Mouse (Mus musculus) limb, embryonic 15.5 days (tissue): Measurements from ENCODE around the gene Cdhr1. TPM values are rescaled to one million over a fixed set of nuclear protein-coding genes. Genes with fewer than 3 reads are reported as not detected.

Experiments used
- ATAC-seq: fragments of 200-750 bp; cut with Nextera tagmentation; 2 replicates; pipeline ENCODE4 v1.8.0; 2017; ENCODE audit warnings: low read depth, moderate TSS enrichment; ENCODE audit not compliant: insufficient number of reproducible peaks, low FRiP score, low TSS enrichment
- H3K27ac ChIP-seq: fragments of 300-500 bp; sonication (generic); 2 replicates; pipeline ENCODE4 v1.5.1; 2015; ENCODE audit warnings: moderate library complexity, mild to moderate bottlenecking, inconsistent platforms
- H3K27me3 ChIP-seq: fragments of 300-500 bp; sonication (generic); 2 replicates; pipeline ENCODE4 v1.6.1; 2015; ENCODE audit warnings: inconsistent platforms
- H3K36me3 ChIP-seq: fragments of 300-500 bp; sonication (generic); 2 replicates; pipeline ENCODE4 v1.6.1; 2015; ENCODE audit warnings: inconsistent platforms
- H3K4me1 ChIP-seq: fragments of 300-500 bp; sonication (generic); 2 replicates; pipeline ENCODE4 v1.6.1; 2015; ENCODE audit warnings: inconsistent platforms
- H3K4me2 ChIP-seq: fragments of 300-500 bp; sonication (generic); 2 replicates; pipeline ENCODE4 v1.6.1; 2015; ENCODE audit warnings: mild to moderate bottlenecking, inconsistent platforms
- H3K4me3 ChIP-seq: fragments of 300-500 bp; sonication (generic); 2 replicates; pipeline ENCODE4 v1.5.1; 2015; ENCODE audit warnings: mild to moderate bottlenecking, inconsistent platforms
- H3K9ac ChIP-seq: fragments of 300-500 bp; sonication (generic); 2 replicates; pipeline ENCODE4 v1.6.1; 2015; ENCODE audit warnings: inconsistent platforms
- H3K9me3 ChIP-seq: fragments of 300-500 bp; sonication (generic); 2 replicates; pipeline ENCODE4 v1.6.1; 2016; ENCODE audit warnings: inconsistent platforms
- WGBS: fragments of 180-500 bp; shearing (Covaris S2); methylation state at CpG from one replicate; pipeline ENCODE4 v1.1.7; 2015; 5-methylcytosine and 5-hydroxymethylcytosine counted together
- polyA plus RNA-seq: library from polyadenylated mRNA; unstranded; fragments of >200 nt; fragmentation: Nextera tagmentation; extraction: Ambion mirVana; gene quantifications from 2 replicates; pipeline ENCODE4 v1.2.1, GENCODE M21; 2015

Gene Cdhr1
- polyA plus RNA-seq, 1 experiment from 2014 or later: 0.18 TPM

GRCm38 (mm10) chr14:37067629-37068028 is 30.5 kb downstream of the Cdhr1 start, which contains the start of gene Lrit2:
TSS of gene Lrit2 (plus strand) at chr14:37067929.
- no peaks in the 10 kb centered on the region for H3K9me3 ChIP-seq
- H3K36me3 ChIP-seq: no peaks in the 10 kb centered on the region
- H3K27ac ChIP-seq: no peak within 1 kb of the TSS
- no peak within 1 kb of the TSS for H3K4me2 ChIP-seq
- H3K9ac ChIP-seq: no peak within 1 kb of the TSS
- ATAC-seq: no peak
- WGBS: 77% methylated on average over 5 of the region's 5 CpGs
- H3K27me3 ChIP-seq: no peaks in the 10 kb centered on the region
- H3K4me1 ChIP-seq: no peaks in the 10 kb centered on the region
- no peak within 1 kb of the TSS for H3K4me3 ChIP-seq

DNA sequence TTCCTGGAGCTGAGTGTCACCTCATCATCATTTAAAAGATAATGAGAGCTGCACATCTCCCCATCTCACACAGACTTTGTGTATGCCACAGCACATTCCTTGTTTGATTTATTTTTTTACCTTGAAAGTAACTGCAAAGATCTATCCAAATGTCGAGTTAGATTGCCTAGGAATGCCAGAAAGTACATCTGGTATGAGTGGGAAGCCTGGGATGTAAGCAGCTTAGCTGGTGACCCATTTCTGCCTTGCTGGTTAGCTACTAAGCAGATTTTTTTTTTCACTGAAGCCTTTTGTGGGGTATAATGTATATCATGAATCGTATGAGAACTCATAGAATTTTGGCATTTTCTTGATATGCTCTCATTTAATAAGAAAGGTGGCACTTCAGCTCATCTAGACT is 31.5 kb downstream of the Cdhr1 start:
- WGBS: 58% methylated on average over 2 of the region's 2 CpGs
- no peak for ATAC-seq
- H3K36me3 ChIP-seq: no peaks in the 10 kb centered on the region
- H3K4me3 ChIP-seq: no peak overlapping the region
- H3K4me2 ChIP-seq: no peak overlapping the region
- H3K27me3 ChIP-seq: no peaks in the 10 kb centered on the region
- H3K9ac ChIP-seq: no peak overlapping the region
- H3K27ac ChIP-seq: no peak overlapping the region
- H3K9me3 ChIP-seq: no peaks in the 10 kb centered on the region
- H3K4me1 ChIP-seq: no peaks in the 10 kb centered on the region

GRCm38 (mm10) chr14:37064849-37065248 is 33.3 kb downstream of the Cdhr1 start:
- no peak for ATAC-seq
- WGBS: 64% methylated on average over 2 of the region's 2 CpGs
- H3K36me3 ChIP-seq: no peaks in the 10 kb centered on the region
- no peak overlapping the region for H3K27ac ChIP-seq
- H3K4me2 ChIP-seq: no peak overlapping the region
- no peak overlapping the region for H3K4me3 ChIP-seq
- no peaks in the 10 kb centered on the region for H3K4me1 ChIP-seq
- no peak overlapping the region for H3K9ac ChIP-seq
- no peaks in the 10 kb centered on the region for H3K27me3 ChIP-seq
- H3K9me3 ChIP-seq: no peaks in the 10 kb centered on the region

- H3K4me1 ChIP-seq: no peaks in the 10 kb centered on the region
- no peaks in the 10 kb centered on the region for H3K9me3 ChIP-seq
- no peak for ATAC-seq
- no peaks in the 10 kb centered on the region for H3K36me3 ChIP-seq
- WGBS: 76% methylated on average over 1 of the region's 1 CpGs
- H3K27ac ChIP-seq: no peak within 1 kb of the TSS
- no peak within 1 kb of the TSS for H3K9ac ChIP-seq
- H3K4me3 ChIP-seq: no peak within 1 kb of the TSS
- H3K4me2 ChIP-seq: no peak within 1 kb of the TSS
- no peaks in the 10 kb centered on the region for H3K27me3 ChIP-seq
These were observed 49.2 kb downstream of the Cdhr1 start, which contains the start of gene Rgr for GRCm38 (mm10) chr14:37048914-37049410. TSS of gene Rgr (minus strand) at chr14:37048964.

DNA sequence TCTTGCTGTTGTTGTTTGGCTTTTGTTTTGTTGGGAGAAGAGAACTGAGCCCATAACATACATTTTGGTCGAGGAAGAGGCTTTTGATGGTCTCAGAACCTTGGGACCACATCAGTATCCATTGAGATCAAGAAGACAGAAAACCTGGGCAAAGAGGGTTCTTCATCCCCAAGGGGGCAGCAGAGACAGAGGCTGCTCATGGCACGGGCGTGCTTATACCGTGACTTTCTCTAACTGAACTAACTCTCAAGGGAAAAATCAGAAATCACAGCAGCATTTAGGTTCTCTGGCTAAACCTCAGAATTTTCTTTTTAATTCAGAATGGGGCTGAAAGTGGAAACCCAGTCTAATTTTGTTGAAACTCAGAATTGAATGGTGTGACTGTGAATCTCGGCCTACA is 63.7 kb downstream of the Cdhr1 start:
- Histone ChIP-seq H3K9me3 (no peaks in the 10 kb centered on the region), H3K9ac (no peak overlapping the region), H3K4me1 (no peaks in the 10 kb centered on the region), H3K4me3 (no peak overlapping the region), H3K27ac (no peak overlapping the region), H3K27me3 (no peaks in the 10 kb centered on the region), H3K4me2 (no peak overlapping the region), H3K36me3 (no peaks in the 10 kb centered on the region)
- no peak for ATAC-seq
- WGBS: 46% methylated on average over 5 of the region's 5 CpGs

GRCm38 (mm10) chr14:37033241-37033640 is 64.9 kb downstream of the Cdhr1 start:
- no peak overlapping the region for H3K27ac ChIP-seq
- no peak for ATAC-seq
- no peaks in the 10 kb centered on the region for H3K9me3 ChIP-seq

DNA sequence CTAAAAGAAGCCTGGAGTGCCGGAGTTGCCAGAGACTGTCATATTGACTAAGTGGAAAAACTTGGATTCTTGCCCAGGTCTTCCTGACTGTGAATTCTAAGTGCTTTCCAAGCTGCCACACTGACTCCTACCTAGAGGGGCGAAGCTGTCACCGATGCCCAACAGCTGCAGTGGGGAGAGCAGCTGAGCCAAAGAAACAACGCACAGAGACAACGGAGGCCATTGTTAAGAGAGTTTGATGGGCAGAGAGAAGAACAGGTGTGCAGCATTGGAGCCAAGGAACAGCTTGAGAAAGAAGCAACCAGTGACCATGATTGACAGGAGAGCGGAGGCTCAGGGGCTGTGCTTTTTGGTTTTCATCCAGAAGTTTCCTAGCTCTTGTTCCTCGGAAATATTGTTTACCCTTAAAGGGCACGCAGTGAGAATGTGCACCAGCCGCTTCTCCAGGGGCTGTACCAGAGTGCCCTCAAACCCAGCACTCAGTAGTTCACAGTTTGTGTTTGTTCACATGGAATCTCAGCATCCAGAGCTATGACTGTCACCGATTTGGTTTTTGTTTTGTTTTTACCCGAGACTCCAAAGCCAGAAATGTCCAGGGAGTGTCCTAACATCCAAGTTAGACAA is 65.6 kb downstream of the Cdhr1 start:
- no peak overlapping the region for H3K9ac ChIP-seq
- no peak for ATAC-seq
- H3K4me1 ChIP-seq: no peaks in the 10 kb centered on the region
- H3K36me3 ChIP-seq: no peaks in the 10 kb centered on the region
- no peak overlapping the region for H3K4me2 ChIP-seq
- H3K9me3 ChIP-seq: no peaks in the 10 kb centered on the region
- WGBS: 71% methylated on average over 11 of the region's 11 CpGs
- no peaks in the 10 kb centered on the region for H3K27me3 ChIP-seq
- H3K4me3 ChIP-seq: no peak overlapping the region
- H3K27ac ChIP-seq: no peak overlapping the region

More at GRCm38 (mm10) chr14:37033241-37033640, 64.9 kb downstream of the Cdhr1 start:
- WGBS: 20% methylated on average over 7 of the region's 7 CpGs
- Histone ChIP-seq H3K4me2 (no peak overlapping the region), H3K27me3 (no peaks in the 10 kb centered on the region), H3K9ac (no peak overlapping the region), H3K4me1 (no peaks in the 10 kb centered on the region), H3K36me3 (no peaks in the 10 kb centered on the region), H3K4me3 (no peak overlapping the region)

DNA sequence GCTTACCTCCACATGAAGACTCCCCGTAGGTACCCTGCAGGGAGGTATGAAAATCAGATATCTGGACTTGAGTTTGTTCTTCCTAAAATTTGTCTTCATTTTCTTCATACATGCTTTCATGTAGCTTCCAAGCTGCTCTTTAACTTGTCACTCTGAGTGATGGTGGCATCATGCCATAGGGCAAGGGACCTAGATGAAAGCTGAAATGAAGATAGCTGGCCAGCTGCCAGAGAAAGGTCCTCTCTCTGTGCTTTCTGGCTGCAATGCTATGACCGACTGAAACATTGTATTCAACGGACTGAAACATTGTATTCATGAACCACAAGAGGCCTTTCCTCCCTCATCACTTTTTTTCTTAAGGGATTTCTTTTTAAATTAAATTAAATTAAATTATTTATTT is 69.6 kb downstream of the Cdhr1 start:
- Histone ChIP-seq H3K4me2 (no peak overlapping the region), H3K27me3 (no peaks in the 10 kb centered on the region), H3K4me1 (no peaks in the 10 kb centered on the region), H3K36me3 (no peaks in the 10 kb centered on the region), H3K9me3 (no peaks in the 10 kb centered on the region), H3K9ac (no peak overlapping the region), H3K27ac (no peak overlapping the region), H3K4me3 (no peak overlapping the region)
- no peak for ATAC-seq
- 87% methylated on average over 3 of the region's 3 CpGs for WGBS

- H3K9me3 ChIP-seq: no peaks in the 10 kb centered on the region
- no peak overlapping the region for H3K27ac ChIP-seq
- no peak overlapping the region for H3K4me2 ChIP-seq
- H3K4me1 ChIP-seq: no peaks in the 10 kb centered on the region
- no peaks in the 10 kb centered on the region for H3K36me3 ChIP-seq
- H3K27me3 ChIP-seq: no peaks in the 10 kb centered on the region
- 89% methylated on average over 3 of the region's 3 CpGs for WGBS
- ATAC-seq: no peak
- no peak overlapping the region for H3K9ac ChIP-seq
- H3K4me3 ChIP-seq: no peak overlapping the region
These were observed 70.2 kb downstream of the Cdhr1 start for GRCm38 (mm10) chr14:37027951-37028350.

Other genes with a start within 250 kb of the Cdhr1 start
- 40.1 and 43.8 TPM in 2 replicates for gene Ccser2, start 129.6 kb downstream of the Cdhr1 start, polyA plus RNA-seq
- gene Rgr, start 49.4 kb downstream of the Cdhr1 start, polyA plus RNA-seq: 0.21 and 0.23 TPM in 2 replicates
- not detected in 2 replicates for gene Lrit1, start 43.5 kb downstream of the Cdhr1 start, polyA plus RNA-seq
- not detected in 2 replicates for gene Lrit2, start 30.4 kb downstream of the Cdhr1 start, polyA plus RNA-seq
- gene 2610528A11Rik, start 15.7 kb upstream of the Cdhr1 start, polyA plus RNA-seq: 29.9 and 30.1 TPM in 2 replicates
- 179 and 198 TPM in 2 replicates for gene Ghitm, start 36.9 kb upstream of the Cdhr1 start, polyA plus RNA-seq